Mouse (Mus musculus) forebrain, embryonic 14.5 days (tissue): ENCODE measurements around the gene Asxl1. TPM values are rescaled to one million over a fixed set of nuclear protein-coding genes. Genes with fewer than 3 reads are reported as not detected.

Source experiments
- ATAC-seq: fragments of 200-750 bp; cut with Nextera tagmentation; 2 replicates; pipeline ENCODE4 v1.8.0; 2017; ENCODE audit warnings: mild to moderate bottlenecking, moderate library complexity
- DNase-seq: peaks from one replicate; pipeline ENCODE4 v3.0.0-alpha.2; 2015; ENCODE audit warnings: low spot score
- H3K27ac ChIP-seq: fragments of 300-500 bp; sonication (generic); 2 replicates; pipeline ENCODE4 v1.5.1; 2014; ENCODE audit warnings: low read depth, mild to moderate bottlenecking, control low read depth, low read length, moderate library complexity
- H3K27me3 ChIP-seq: fragments of 300-500 bp; sonication (generic); replicated peaks from 2 replicates; pipeline ENCODE4 v1.6.1; 2014; ENCODE audit warnings: low read length, control low read depth, mixed read lengths; ENCODE audit not compliant: control insufficient read depth, insufficient read depth
- H3K36me3 ChIP-seq: fragments of 300-500 bp; sonication (generic); 2 replicates; pipeline ENCODE4 v1.6.1; 2014; ENCODE audit warnings: low read length, control low read depth; ENCODE audit not compliant: control insufficient read depth, insufficient read depth
- H3K4me1 ChIP-seq: fragments of 300-500 bp; sonication (generic); 2 replicates; pipeline ENCODE4 v1.6.1; 2014; ENCODE audit warnings: antibody characterized with exemption, low read length, control low read depth; ENCODE audit not compliant: control insufficient read depth, insufficient read depth
- H3K4me2 ChIP-seq: fragments of 300-500 bp; sonication (generic); 2 replicates; pipeline ENCODE4 v1.6.1; 2014; ENCODE audit warnings: mild to moderate bottlenecking, control low read depth, low read length
- H3K4me3 ChIP-seq: fragments of 300-500 bp; sonication (generic); 2 replicates; pipeline ENCODE4 v1.5.1; 2014; ENCODE audit warnings: low read depth, low read length, control low read depth
- H3K9ac ChIP-seq: fragments of 300-500 bp; sonication (generic); 2 replicates; pipeline ENCODE4 v1.6.1; 2014; ENCODE audit warnings: mild to moderate bottlenecking, low read length, control low read depth, moderate library complexity
- H3K9me3 ChIP-seq: fragments of 300-500 bp; sonication (generic); replicated peaks from 2 replicates; pipeline ENCODE4 v1.6.1; 2016; ENCODE audit warnings: low read length, control low read depth, mixed read lengths; ENCODE audit not compliant: control insufficient read depth
- WGBS: fragments of 180-500 bp; shearing (Covaris S2); extraction: QIAGEN DNeasy Blood & Tissue Kit; methylation state at CpG from one replicate; pipeline ENCODE4 v1.1.7; 2014; 5-methylcytosine and 5-hydroxymethylcytosine counted together
- polyA plus RNA-seq: library from polyadenylated mRNA; unstranded; fragments of >200 nt; fragmentation: Nextera tagmentation; extraction: Ambion mirVana; gene quantifications from 2 replicates; pipeline ENCODE4 v1.2.1, GENCODE M21; 2014

Asxl1 gene
- polyA plus RNA-seq, 1 experiment from 2014 or later, result 13.6 TPM

DNA sequence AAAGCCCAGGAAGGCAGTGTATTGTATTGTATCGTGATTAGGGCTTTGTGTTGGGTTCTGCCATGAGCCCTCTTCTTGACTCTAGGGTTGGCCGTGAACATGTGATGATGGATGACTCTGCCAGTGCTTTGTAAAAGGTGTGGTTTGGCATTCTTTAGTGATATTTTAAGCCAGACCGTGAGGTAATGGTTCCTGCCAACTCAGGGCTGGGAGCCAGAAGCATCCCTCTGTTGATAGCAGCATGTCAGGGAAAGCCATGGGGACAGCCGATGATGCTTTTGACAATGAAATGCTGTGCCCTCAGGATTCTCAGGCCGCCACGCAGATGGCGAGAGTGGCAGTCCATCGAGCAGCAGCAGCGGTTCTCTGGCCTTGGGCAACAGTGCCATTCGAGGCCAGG, 47.4 kb downstream of the Asxl1 start:
- no peak for ATAC-seq
- Histone ChIP-seq H3K4me3 (no peak overlapping the region), H3K27ac (no peak overlapping the region; the same call in 1 of the 2 replicates), H3K36me3 (peaks cover 71% of the 10 kb centered on the region), H3K9me3 (no peaks in the 10 kb centered on the region), H3K4me2 (no peak overlapping the region), H3K4me1 (no peaks in the 10 kb centered on the region), H3K27me3 (no peaks in the 10 kb centered on the region), H3K9ac (no peak overlapping the region)
- peak; percentile 35 for DNase-seq
- 88% methylated on average over 10 of the region's 10 CpGs for WGBS

GRCm38 (mm10) chr2:153397790-153398515, 52.3 kb downstream of the Asxl1 start:
- no peak overlapping the region for H3K4me2 ChIP-seq
- ATAC-seq, result no peak
- no peak for DNase-seq
- H3K36me3 ChIP-seq, result peaks cover 94% of the 10 kb centered on the region
- H3K9me3 ChIP-seq, result no peaks in the 10 kb centered on the region
- 89% methylated on average over 11 of the region's 11 CpGs for WGBS
- H3K9ac ChIP-seq, result no peak overlapping the region
- H3K27me3 ChIP-seq, result no peaks in the 10 kb centered on the region
- H3K4me1 ChIP-seq, result no peaks in the 10 kb centered on the region
- no peak overlapping the region for H3K27ac ChIP-seq
- H3K4me3 ChIP-seq, result no peak overlapping the region

DNA sequence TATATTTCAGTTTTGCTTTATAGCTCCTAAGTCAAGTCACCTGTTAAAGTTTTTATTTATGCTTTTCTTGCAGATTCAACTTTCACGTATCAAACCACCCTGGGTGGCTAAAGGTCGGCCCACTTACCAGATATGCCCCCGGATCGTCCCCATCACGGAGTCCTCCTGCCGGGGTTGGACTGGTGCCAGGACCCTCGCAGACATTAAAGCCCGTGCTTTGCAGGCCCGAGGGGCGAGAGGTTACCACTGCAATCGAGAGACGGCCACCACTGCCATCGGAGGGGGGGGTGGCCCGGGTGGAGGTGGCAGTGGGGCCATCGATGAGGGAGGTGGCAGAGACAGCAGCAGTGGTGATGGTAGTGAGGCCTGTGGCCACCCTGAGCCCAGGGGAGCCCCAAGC, 53.5 kb downstream of the Asxl1 start:
- no peak overlapping the region for H3K9ac ChIP-seq
- ATAC-seq, result no peak
- 75% methylated on average over 15 of the region's 15 CpGs for WGBS

DNA sequence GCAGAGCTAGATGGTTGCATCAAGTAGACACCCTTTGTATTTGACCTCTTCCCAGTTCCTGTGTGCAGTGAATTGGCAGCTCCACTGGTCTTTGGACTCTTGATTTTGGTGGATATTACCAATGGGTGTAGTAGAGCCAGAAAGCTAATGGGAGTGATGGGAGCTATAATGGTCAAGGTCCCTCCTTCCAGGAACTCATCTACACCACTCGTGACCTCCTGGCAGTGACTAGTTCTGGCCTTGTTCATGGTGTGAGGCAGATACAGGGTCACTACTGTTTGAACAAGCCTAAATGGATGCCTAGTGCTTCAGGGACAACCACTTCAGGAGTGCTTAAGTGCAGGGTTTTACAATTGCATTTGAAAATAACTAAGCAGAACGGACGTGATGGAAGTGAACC, 58.4 kb downstream of the Asxl1 start:
- Histone ChIP-seq H3K27ac (no peak overlapping the region), H3K4me2 (no peak overlapping the region), H3K9me3 (no peaks in the 10 kb centered on the region), H3K4me1 (no peaks in the 10 kb centered on the region), H3K9ac (no peak overlapping the region), H3K4me3 (no peak overlapping the region), H3K27me3 (no peaks in the 10 kb centered on the region), H3K36me3 (peaks cover 70% of the 10 kb centered on the region)
- ATAC-seq (no peak), DNase-seq (no peak)
- 91% methylated on average over 3 of the region's 3 CpGs for WGBS

More for the DNA sequence above, 53.5 kb downstream of the Asxl1 start:
- Histone ChIP-seq H3K9me3 (no peaks in the 10 kb centered on the region), H3K36me3 (peaks cover 87% of the 10 kb centered on the region), H3K4me1 (no peaks in the 10 kb centered on the region), H3K27ac (no peak overlapping the region), H3K4me3 (no peak overlapping the region), H3K4me2 (no peak overlapping the region), H3K27me3 (no peaks in the 10 kb centered on the region)
- no peak for DNase-seq

- Histone ChIP-seq H3K27ac (no peak overlapping the region), H3K9ac (no peak overlapping the region), H3K4me2 (no peak overlapping the region), H3K36me3 (peaks cover 70% of the 10 kb centered on the region), H3K4me3 (no peak overlapping the region), H3K27me3 (no peaks in the 10 kb centered on the region), H3K4me1 (no peaks in the 10 kb centered on the region), H3K9me3 (no peaks in the 10 kb centered on the region)
- 89% methylated on average over 3 of the region's 3 CpGs for WGBS
- no peak for DNase-seq
- ATAC-seq, result no peak; the same call in 1 of the 2 replicates
These were observed 59.3 kb downstream of the Asxl1 start for GRCm38 (mm10) chr2:153404882-153405281.

DNA sequence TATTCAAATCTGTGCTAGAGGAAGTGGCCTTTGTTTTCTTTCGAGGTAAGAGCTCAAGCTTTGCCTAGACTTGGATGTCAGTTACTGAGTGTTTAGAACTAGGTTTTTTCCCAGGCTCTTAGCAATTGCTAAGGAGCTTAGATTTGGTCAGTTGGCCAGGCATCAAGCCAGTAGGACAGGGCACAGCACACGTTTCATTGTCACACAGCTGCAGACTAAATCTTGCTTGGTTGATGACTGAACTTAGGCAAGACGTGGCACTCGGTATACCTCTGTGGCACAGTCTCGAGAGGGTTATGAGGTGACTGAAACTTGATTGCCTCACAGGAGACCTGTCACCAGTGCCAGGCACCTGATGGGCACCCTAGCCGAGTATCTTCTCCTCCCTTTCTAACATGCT, 61.3 kb downstream of the Asxl1 start:
- no peak for ATAC-seq
- H3K27me3 ChIP-seq, result no peaks in the 10 kb centered on the region
- WGBS, result 78% methylated on average over 6 of the region's 6 CpGs
- H3K4me1 ChIP-seq, result no peaks in the 10 kb centered on the region
- peak overlapping the region; percentile 21; the same call in 1 of the 2 replicates for H3K27ac ChIP-seq
- no peak overlapping the region for H3K4me2 ChIP-seq
- H3K4me3 ChIP-seq, result no peak overlapping the region
- H3K9ac ChIP-seq, result no peak overlapping the region
- H3K36me3 ChIP-seq, result peaks cover 70% of the 10 kb centered on the region
- H3K9me3 ChIP-seq, result no peaks in the 10 kb centered on the region
- DNase-seq, result no peak

- no peak for DNase-seq
- Histone ChIP-seq H3K4me3 (no peak overlapping the region), H3K9me3 (no peaks in the 10 kb centered on the region), H3K9ac (no peak overlapping the region), H3K36me3 (peaks cover 80% of the 10 kb centered on the region), H3K4me1 (no peaks in the 10 kb centered on the region), H3K27ac (no peak overlapping the region; the same call in 1 of the 2 replicates), H3K27me3 (no peaks in the 10 kb centered on the region), H3K4me2 (no peak overlapping the region)
- ATAC-seq, result no peak
- WGBS, result 66% methylated on average over 3 of the region's 3 CpGs
These were observed 63.3 kb downstream of the Asxl1 start for GRCm38 (mm10) chr2:153408971-153409370.

GRCm38 (mm10) chr2:153411557-153411956, 65.9 kb downstream of the Asxl1 start:
- no peak overlapping the region for H3K4me2 ChIP-seq
- no peak for DNase-seq
- H3K9ac ChIP-seq, result no peak overlapping the region
- H3K9me3 ChIP-seq, result no peaks in the 10 kb centered on the region
- H3K36me3 ChIP-seq, result peaks cover 98% of the 10 kb centered on the region
- no peaks in the 10 kb centered on the region for H3K4me1 ChIP-seq
- H3K27me3 ChIP-seq, result no peaks in the 10 kb centered on the region
- no peak overlapping the region for H3K27ac ChIP-seq
- ATAC-seq, result no peak
- 72% methylated on average over 9 of the region's 9 CpGs for WGBS
- no peak overlapping the region for H3K4me3 ChIP-seq

DNA sequence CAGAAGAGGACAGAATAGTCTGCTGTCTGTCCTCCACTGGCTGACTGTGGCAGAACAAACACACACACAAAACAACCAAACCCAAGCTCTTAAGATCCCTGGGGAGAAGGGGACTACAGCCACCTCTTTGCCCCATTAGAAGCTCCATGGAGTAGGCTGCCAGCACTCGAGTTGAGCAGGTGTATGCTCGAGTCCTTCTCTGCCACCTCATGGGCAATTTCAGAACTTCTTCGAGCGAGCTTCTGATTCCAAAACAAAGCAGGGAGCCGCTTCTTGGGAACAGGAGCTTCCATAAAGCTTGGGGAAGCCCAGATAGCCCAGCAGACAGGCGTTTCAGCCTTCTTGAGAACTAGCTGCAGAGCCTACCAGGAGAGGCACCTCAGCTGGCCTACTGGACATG, 66.9 kb downstream of the Asxl1 start:
- 62% methylated on average over 6 of the region's 6 CpGs for WGBS
- Histone ChIP-seq H3K36me3 (peaks cover 98% of the 10 kb centered on the region), H3K4me3 (no peak overlapping the region), H3K27ac (no peak overlapping the region), H3K4me1 (no peaks in the 10 kb centered on the region), H3K4me2 (no peak overlapping the region), H3K9me3 (no peaks in the 10 kb centered on the region), H3K27me3 (no peaks in the 10 kb centered on the region), H3K9ac (no peak overlapping the region)
- DNase-seq (no peak), ATAC-seq (no peak)
